Mouse (Mus musculus) midbrain, postnatal 0 days (tissue): Measurements from ENCODE around the gene Tex261. TPM values are rescaled to one million over a fixed set of nuclear protein-coding genes. Genes with fewer than 3 reads are reported as not detected.

Experiments
- ATAC-seq: fragments of 200-750 bp; cut with Nextera tagmentation; 2 replicates; pipeline ENCODE4 v1.8.0; 2017; ENCODE audit warnings: moderate number of reproducible peaks, mild to moderate bottlenecking, moderate TSS enrichment, moderate library complexity; ENCODE audit not compliant: low FRiP score
- DNase-seq: peaks from one replicate; pipeline ENCODE4 v3.0.0-alpha.2; 2015; ENCODE audit warnings: low spot score
- H3K27ac ChIP-seq: fragments of 300-500 bp; sonication (generic); 2 replicates; pipeline ENCODE4 v1.5.1; 2014; ENCODE audit warnings: low read depth, mild to moderate bottlenecking, low read length, mixed read lengths
- H3K27me3 ChIP-seq: fragments of 300-500 bp; sonication (generic); 2 replicates; pipeline ENCODE4 v1.6.1; 2014; ENCODE audit warnings: low read length, control low read depth, mixed read lengths; ENCODE audit not compliant: insufficient read depth
- H3K36me3 ChIP-seq: fragments of 300-500 bp; sonication (generic); 2 replicates; pipeline ENCODE4 v1.6.1; 2014; ENCODE audit warnings: low read length, control low read depth, mixed read lengths; ENCODE audit not compliant: insufficient read depth
- H3K4me1 ChIP-seq: fragments of 300-500 bp; sonication (generic); 2 replicates; pipeline ENCODE4 v1.6.1; 2014; ENCODE audit warnings: mild to moderate bottlenecking, control low read depth, antibody characterized with exemption, low read length, mixed read lengths; ENCODE audit not compliant: insufficient read depth
- H3K4me2 ChIP-seq: fragments of 300-500 bp; sonication (generic); 2 replicates; pipeline ENCODE4 v1.6.1; 2014; ENCODE audit warnings: low read depth, mild to moderate bottlenecking, low read length, mixed read lengths; ENCODE audit not compliant: poor library complexity, severe bottlenecking
- H3K4me3 ChIP-seq: fragments of 300-500 bp; sonication (generic); 2 replicates; pipeline ENCODE4 v1.5.1; 2014; ENCODE audit warnings: low read depth, mild to moderate bottlenecking, low read length, moderate library complexity
- H3K9ac ChIP-seq: fragments of 300-500 bp; sonication (generic); replicated peaks from 2 replicates; pipeline ENCODE4 v1.6.1; 2014; ENCODE audit warnings: mild to moderate bottlenecking, low read length, moderate library complexity, mixed read lengths; ENCODE audit not compliant: poor library complexity, severe bottlenecking
- H3K9me3 ChIP-seq: fragments of 300-500 bp; sonication (generic); 2 replicates; pipeline ENCODE4 v1.6.1; 2016; ENCODE audit warnings: low read length, control low read depth
- CTCF ChIP-seq: IDR thresholded peaks from 2 replicates; pipeline ENCODE4 v1.5.1; 2016; ENCODE audit warnings: antibody characterized with exemption, mild to moderate bottlenecking
- WGBS: fragments of 180-500 bp; shearing (Covaris S2); extraction: QIAGEN DNeasy Blood & Tissue Kit; methylation state at CpG from one replicate; pipeline ENCODE4 v1.1.7; 2014; 5-methylcytosine and 5-hydroxymethylcytosine counted together
- polyA plus RNA-seq: library from polyadenylated mRNA; unstranded; fragments of >200 nt; fragmentation: Nextera tagmentation; extraction: Ambion mirVana; gene quantifications from 2 replicates; pipeline ENCODE4 v1.2.1, GENCODE M21; 2015
- total RNA-seq: library from RNA; depleted of rRNA; stranded (reverse); fragments of >200 nt; gene quantifications from 2 replicates; pipeline ENCODE4 v1.2.3, GENCODE M21; 2014

The Tex261 gene
- total and polyA plus RNA-seq, 2 experiments from 2014 or later, result 54.4 to 66.8 TPM

GRCm38 (mm10) chr6:83788554-83788953, 12.9 kb upstream of the Tex261 start:
- Histone ChIP-seq H3K4me3 (no peak overlapping the region), H3K9me3 (no peaks in the 10 kb centered on the region), H3K27ac (no peak overlapping the region), H3K4me1 (no peaks in the 10 kb centered on the region), H3K27me3 (no peaks in the 10 kb centered on the region), H3K36me3 (no peaks in the 10 kb centered on the region), H3K4me2 (no peak overlapping the region), H3K9ac (no peak overlapping the region)
- ATAC-seq (0 out of 2 replicates have a peak, but pooled peaks have one; percentile 34), DNase-seq (peak; percentile 5)
- WGBS, result 54% methylated on average over 7 of the region's 7 CpGs
- no peak for TF ChIP-seq CTCF

GRCm38 (mm10) chr6:83786426-83786825, 10.8 kb upstream of the Tex261 start:
- Histone ChIP-seq H3K9ac (no peak overlapping the region), H3K27ac (no peak overlapping the region), H3K27me3 (no peaks in the 10 kb centered on the region), H3K4me1 (no peaks in the 10 kb centered on the region), H3K36me3 (no peaks in the 10 kb centered on the region), H3K4me3 (no peak overlapping the region), H3K4me2 (no peak overlapping the region), H3K9me3 (no peaks in the 10 kb centered on the region)
- DNase-seq (no peak), ATAC-seq (no peak)
- WGBS, result 87% methylated on average over 3 of the region's 3 CpGs
- TF ChIP-seq CTCF, result no peak

DNA sequence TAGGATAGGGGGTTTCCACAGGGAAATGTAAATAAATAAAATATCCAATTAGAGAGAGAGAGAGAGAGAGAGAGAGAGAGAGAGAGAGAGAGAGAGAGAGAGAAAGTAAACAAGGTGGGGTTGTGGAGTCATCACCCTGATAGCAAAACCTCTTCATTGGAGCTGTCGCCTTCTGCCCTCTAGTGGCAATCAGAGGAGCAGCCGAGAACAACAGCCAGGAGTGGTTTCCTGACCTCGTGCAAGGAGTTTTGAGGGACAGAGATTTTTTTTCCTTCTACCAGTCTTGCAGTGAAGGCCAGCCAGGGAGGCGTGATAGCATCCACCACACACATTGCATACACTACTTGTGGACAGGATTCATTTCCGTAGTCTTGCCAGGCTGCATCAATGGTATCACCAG, 3.4 kb upstream of the Tex261 start:
- no peaks in the 10 kb centered on the region for H3K36me3 ChIP-seq

DNA sequence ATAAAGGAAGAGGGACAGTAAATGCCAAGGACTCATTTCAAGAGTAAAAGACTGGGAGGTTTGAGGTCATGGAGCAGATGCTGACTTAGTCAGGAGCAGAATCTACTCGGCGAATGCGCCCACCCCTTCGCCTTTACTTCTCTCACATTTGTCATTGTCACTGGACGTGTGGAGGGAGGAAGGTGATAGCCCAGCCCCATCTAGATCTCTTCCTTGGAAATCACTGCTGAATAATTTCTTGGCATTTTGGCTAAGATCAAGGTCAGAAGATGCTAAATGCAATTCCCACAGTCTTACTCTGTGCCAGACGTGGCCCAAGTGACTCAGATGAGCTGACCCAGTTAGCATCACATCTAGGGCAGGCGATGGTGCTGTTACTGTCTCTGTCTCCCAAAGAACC, 2.7 kb upstream of the Tex261 start:
- DNase-seq (no peak), ATAC-seq (no peak)
- H3K4me2 ChIP-seq, result no peak overlapping the region

More for the DNA sequence above, 3.4 kb upstream of the Tex261 start:
- whole genome bisulfite sequencing, result 7% methylated on average over 5 of the region's 5 CpGs
- TF ChIP-seq CTCF, result peak; percentile 84
- H3K4me2 ChIP-seq, result no peak overlapping the region
- no peaks in the 10 kb centered on the region for H3K9me3 ChIP-seq
- ATAC-seq (no peak), DNase-seq (peak; percentile 52)
- peaks cover 8% of the 10 kb centered on the region; the same call in 1 of the 2 replicates for H3K4me1 ChIP-seq
- H3K27ac ChIP-seq, result no peak overlapping the region
- H3K4me3 ChIP-seq, result no peak overlapping the region
- H3K9ac ChIP-seq, result no peak overlapping the region
- H3K27me3 ChIP-seq, result no peaks in the 10 kb centered on the region

DNA sequence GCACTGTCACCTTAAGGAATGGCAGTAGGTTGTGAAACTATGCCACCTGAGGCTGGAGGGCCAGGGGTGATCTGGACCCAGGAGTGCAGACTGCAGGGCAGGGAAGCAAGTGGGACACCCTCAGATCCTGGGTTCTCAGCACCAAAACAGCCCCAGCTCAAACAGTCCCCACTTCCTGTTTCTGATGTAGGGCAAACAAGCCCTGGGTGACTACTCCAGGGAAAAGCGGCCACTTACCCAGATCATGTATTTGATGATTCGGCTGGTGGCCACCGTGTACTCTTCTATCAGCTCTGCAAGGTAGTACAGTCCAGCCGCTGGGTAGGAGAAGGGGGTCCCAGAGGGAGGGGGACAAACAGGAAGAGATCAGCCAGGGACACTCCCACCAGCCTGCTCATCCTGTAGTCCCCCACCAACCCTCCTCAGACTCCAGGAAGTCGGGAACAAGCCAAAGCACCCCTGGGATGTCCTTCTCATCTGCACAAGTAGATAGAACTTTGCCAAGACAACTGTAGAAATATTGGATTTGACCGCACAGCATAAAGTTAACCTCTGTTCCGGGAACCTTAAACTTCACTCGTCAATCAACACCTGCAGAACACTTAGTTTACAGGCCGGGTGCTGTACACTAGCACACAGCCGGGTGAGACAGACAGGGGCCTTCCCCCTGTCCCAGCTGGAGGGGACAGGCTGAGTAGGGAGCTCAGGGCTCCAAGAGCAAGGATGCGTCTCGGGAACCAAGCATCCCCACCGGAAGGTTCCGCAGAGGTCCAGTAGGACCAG, 641 bp downstream of the Tex261 start:
- no peak for TF ChIP-seq CTCF
- H3K9me3 ChIP-seq, result no peaks in the 10 kb centered on the region
- peak overlapping the region; percentile 92 for H3K4me2 ChIP-seq
- no peak; the same call in 1 of the 2 replicates for ATAC-seq
- H3K4me1 ChIP-seq, result peaks cover 11% of the 10 kb centered on the region; the same call in 1 of the 2 replicates
- H3K4me3 ChIP-seq, result peak overlapping the region; percentile 71
- peak overlapping the region; percentile 74 for H3K27ac ChIP-seq
- H3K36me3 ChIP-seq, result peaks cover 20% of the 10 kb centered on the region
- DNase-seq, result peak; percentile 9
- H3K9ac ChIP-seq, result peak overlapping the region; percentile 82
- no peaks in the 10 kb centered on the region for H3K27me3 ChIP-seq
- 3% methylated on average over 14 of the region's 14 CpGs for WGBS

More for the DNA sequence above, 2.7 kb upstream of the Tex261 start:
- Histone ChIP-seq H3K4me1 (peaks cover 11% of the 10 kb centered on the region; the same call in 1 of the 2 replicates), H3K27me3 (no peaks in the 10 kb centered on the region), H3K4me3 (no peak overlapping the region), H3K9ac (no peak overlapping the region), H3K27ac (no peak overlapping the region), H3K9me3 (no peaks in the 10 kb centered on the region), H3K36me3 (no peaks in the 10 kb centered on the region)
- WGBS, result 87% methylated on average over 7 of the region's 7 CpGs
- no peak for TF ChIP-seq CTCF

GRCm38 (mm10) chr6:83774126-83774525, 1.5 kb downstream of the Tex261 start:
- Histone ChIP-seq H3K4me2 (peak overlapping the region; percentile 92), H3K9ac (peak overlapping the region; percentile 82; the same call in 1 of the 2 replicates), H3K4me3 (peak overlapping the region; percentile 71), H3K36me3 (peaks cover 26% of the 10 kb centered on the region), H3K27me3 (no peaks in the 10 kb centered on the region), H3K27ac (no peak overlapping the region), H3K9me3 (no peaks in the 10 kb centered on the region), H3K4me1 (peaks cover 11% of the 10 kb centered on the region; the same call in 1 of the 2 replicates)
- WGBS, result 74% methylated on average over 8 of the region's 9 CpGs
- TF ChIP-seq CTCF, result no peak
- no peak for DNase-seq
- ATAC-seq, result no peak
